Mouse (Mus musculus) midbrain, embryonic 11.5 days (tissue): ENCODE data around the gene Gm17409. TPM values are rescaled to one million over a fixed set of nuclear protein-coding genes. Genes with fewer than 3 reads are reported as not detected.

ENCODE experiments used
- ATAC-seq: fragments of 200-750 bp; cut with Nextera tagmentation; 2 replicates; pipeline ENCODE4 v1.8.0; 2017; ENCODE audit warnings: moderate TSS enrichment, moderate library complexity; ENCODE audit not compliant: low FRiP score
- DNase-seq: peaks from one replicate; pipeline ENCODE4 v3.0.0; 2015; ENCODE audit warnings: low spot score; ENCODE audit errors: missing footprints
- H3K27ac ChIP-seq: fragments of 300-500 bp; sonication (generic); 2 replicates; pipeline ENCODE4 v1.5.1; 2014; ENCODE audit warnings: low read depth, low read length
- H3K27me3 ChIP-seq: fragments of 300-500 bp; sonication (generic); 2 replicates; pipeline ENCODE4 v1.6.1; 2014; ENCODE audit warnings: mild to moderate bottlenecking, low read length, moderate library complexity, mixed read lengths; ENCODE audit not compliant: control insufficient read depth, insufficient read depth
- H3K36me3 ChIP-seq: fragments of 300-500 bp; sonication (generic); 2 replicates; pipeline ENCODE4 v1.6.1; 2014; ENCODE audit warnings: mild to moderate bottlenecking, low read length, moderate library complexity, mixed read lengths; ENCODE audit not compliant: control insufficient read depth, insufficient read depth
- H3K4me1 ChIP-seq: fragments of 300-500 bp; sonication (generic); 2 replicates; pipeline ENCODE4 v1.6.1; 2014; ENCODE audit warnings: low read length; ENCODE audit not compliant: control insufficient read depth, insufficient read depth
- H3K4me2 ChIP-seq: fragments of 300-500 bp; sonication (generic); 2 replicates; pipeline ENCODE4 v1.6.1; 2014; ENCODE audit warnings: mild to moderate bottlenecking, moderate library complexity
- H3K4me3 ChIP-seq: fragments of 300-500 bp; sonication (generic); 2 replicates; pipeline ENCODE4 v1.5.1; 2014; ENCODE audit warnings: low read depth, low read length
- H3K9ac ChIP-seq: fragments of 300-500 bp; sonication (generic); 2 replicates; pipeline ENCODE4 v1.6.1; 2014; ENCODE audit warnings: low read length
- H3K9me3 ChIP-seq: fragments of 300-500 bp; sonication (generic); 2 replicates; pipeline ENCODE4 v1.6.1; 2016; ENCODE audit warnings: low read length; ENCODE audit not compliant: control insufficient read depth
- WGBS: fragments of 180-500 bp; shearing (Covaris S2); extraction: QIAGEN DNeasy Blood & Tissue Kit; methylation state at CpG from one replicate; pipeline ENCODE4 v1.1.7; 2014; 5-methylcytosine and 5-hydroxymethylcytosine counted together
- polyA plus RNA-seq: library from polyadenylated mRNA; unstranded; fragments of >200 nt; fragmentation: Nextera tagmentation; extraction: Ambion mirVana; gene quantifications from 2 replicates; pipeline ENCODE4 v1.2.1, GENCODE M21; 2014

Gm17409 gene
- polyA plus RNA-seq, 1 experiment from 2014 or later, result not detected

DNA sequence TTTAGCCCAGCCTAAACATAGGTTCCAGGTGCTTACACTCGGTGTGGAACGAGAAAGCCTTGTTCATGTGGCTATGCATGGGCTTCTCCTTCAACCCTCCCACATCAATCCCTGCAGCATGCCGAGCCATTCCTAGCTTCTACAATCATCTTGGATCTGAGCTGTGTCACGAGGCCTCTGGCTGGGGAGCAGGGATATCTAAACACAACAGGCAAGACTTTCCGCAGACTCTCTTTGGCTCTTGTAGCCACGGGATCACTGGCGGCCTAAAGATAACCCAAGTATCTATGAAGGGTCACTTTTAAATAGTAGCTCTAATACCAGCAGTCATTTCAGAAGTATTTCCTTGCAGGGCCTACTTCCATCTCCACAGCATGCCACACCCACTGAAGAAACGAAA lies 18.5 kb downstream of the Gm17409 start:
- H3K4me1 ChIP-seq, result 0 out of 2 replicates have a peak, but pooled peaks cover 3% of the 10 kb centered on the region
- DNase-seq (peak; percentile 56), ATAC-seq (no peak)
- H3K4me3 ChIP-seq, result no peak overlapping the region
- H3K36me3 ChIP-seq, result no peaks in the 10 kb centered on the region
- H3K9me3 ChIP-seq, result no peaks in the 10 kb centered on the region
- WGBS, result 93% methylated on average over 8 of the region's 8 CpGs
- no peak overlapping the region for H3K9ac ChIP-seq
- H3K27me3 ChIP-seq, result no peaks in the 10 kb centered on the region
- no peak overlapping the region for H3K27ac ChIP-seq
- H3K4me2 ChIP-seq, result no peak overlapping the region

DNA sequence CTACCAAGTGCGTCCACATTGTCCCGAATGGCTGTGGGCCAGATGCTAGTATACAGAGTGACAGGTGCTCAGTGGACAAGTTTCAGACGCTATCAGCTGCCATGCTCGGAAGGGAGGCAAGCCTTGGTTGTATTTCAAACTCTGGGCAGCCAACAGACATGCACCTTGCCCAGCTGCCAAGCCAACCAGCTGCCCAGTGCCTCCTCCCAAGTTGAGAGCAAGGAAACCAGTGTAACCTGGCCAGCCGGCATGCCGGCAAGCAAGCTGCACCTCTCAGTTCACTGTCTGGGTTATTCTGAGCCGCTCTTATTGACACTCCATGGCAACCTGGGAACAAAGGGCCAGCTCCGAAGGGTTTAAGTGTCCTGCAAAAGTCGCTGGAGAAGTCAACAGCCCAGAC lies 19.4 kb downstream of the Gm17409 start:
- WGBS, result 81% methylated on average over 9 of the region's 9 CpGs

DNA sequence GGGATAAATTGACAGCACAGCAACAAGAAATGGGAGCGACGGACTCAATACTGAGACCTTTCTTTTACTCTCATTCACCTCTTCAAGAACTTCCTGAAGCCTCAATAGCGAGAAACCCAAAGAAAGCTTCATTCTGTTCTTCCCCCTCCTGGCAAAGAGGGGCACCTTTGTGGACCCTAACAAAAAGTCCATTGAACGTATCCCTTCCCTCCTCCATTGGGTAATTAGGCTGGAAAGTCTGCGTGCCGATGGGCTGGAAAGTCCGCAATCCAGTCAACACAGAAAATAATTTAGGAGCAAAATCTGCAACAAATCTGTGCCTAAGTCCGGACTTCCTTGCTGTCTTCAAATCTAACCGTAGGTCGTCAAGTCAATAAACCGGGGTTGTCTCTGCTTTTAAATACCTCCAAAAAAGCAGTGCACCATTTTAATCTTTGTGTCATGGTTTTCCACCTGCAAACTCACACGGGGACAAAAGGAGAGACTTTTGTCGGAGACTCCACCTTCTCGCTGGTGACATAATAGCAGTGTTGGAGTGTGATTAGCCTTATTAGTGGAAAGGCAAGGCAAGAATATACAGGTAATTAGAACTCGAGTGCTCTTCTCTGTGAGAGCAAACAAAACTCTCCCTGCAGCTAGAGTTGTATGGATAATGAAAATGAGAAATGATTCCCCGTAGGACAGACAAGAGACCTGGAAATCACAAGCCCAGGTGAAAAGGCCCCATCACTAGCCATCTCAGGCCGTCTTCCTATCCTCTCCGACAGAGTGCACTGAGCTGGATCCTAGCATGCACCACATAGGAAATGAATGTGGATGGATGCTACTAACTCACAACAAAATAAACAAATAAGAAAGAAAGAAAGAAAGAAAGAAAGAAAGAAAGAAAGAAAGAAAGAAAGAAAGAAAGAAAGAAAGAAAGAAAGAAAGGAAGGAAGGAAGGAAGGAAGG lies 24.0 kb downstream of the Gm17409 start:
- 75% methylated on average over 18 of the region's 18 CpGs for WGBS
- Histone ChIP-seq H3K4me1 (no peaks in the 10 kb centered on the region), H3K4me3 (no peak overlapping the region), H3K36me3 (no peaks in the 10 kb centered on the region), H3K9ac (no peak overlapping the region), H3K27me3 (no peaks in the 10 kb centered on the region), H3K4me2 (no peak overlapping the region), H3K9me3 (no peaks in the 10 kb centered on the region), H3K27ac (no peak overlapping the region)
- no peak for ATAC-seq
- no peak for DNase-seq

More for the DNA sequence above, 19.4 kb downstream of the Gm17409 start:
- ATAC-seq (no peak), DNase-seq (no peak)
- Histone ChIP-seq H3K4me1 (0 out of 2 replicates have a peak, but pooled peaks cover 3% of the 10 kb centered on the region), H3K9me3 (no peaks in the 10 kb centered on the region), H3K4me3 (no peak overlapping the region), H3K36me3 (no peaks in the 10 kb centered on the region), H3K9ac (no peak overlapping the region), H3K27me3 (no peaks in the 10 kb centered on the region), H3K4me2 (no peak overlapping the region), H3K27ac (no peak overlapping the region)

DNA sequence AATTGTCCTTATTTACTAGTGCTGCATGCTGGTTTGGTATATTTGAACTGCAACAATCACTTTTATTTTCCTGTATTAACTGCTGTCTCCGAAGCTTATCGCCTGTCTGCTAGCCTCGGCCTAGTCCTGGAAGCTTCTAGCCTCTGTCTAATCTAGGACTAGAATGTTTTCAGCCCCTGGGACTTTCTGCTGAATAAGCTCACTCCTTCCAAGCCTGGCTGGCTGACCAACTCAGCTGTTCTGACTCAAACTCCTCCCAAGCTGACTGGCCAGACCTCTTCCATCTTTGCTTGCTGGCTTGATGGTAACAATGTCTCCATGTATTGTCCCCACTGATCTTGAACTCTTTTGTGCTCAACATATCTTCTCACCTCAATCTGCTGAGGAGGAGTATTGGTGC lies 25.4 kb downstream of the Gm17409 start:
- Histone ChIP-seq H3K36me3 (no peaks in the 10 kb centered on the region), H3K27ac (no peak overlapping the region), H3K4me3 (no peak overlapping the region), H3K4me1 (no peaks in the 10 kb centered on the region), H3K27me3 (no peaks in the 10 kb centered on the region), H3K9ac (no peak overlapping the region), H3K4me2 (no peak overlapping the region), H3K9me3 (no peaks in the 10 kb centered on the region)
- ATAC-seq (no peak), DNase-seq (no peak)
- WGBS, result 94% methylated on average over 3 of the region's 3 CpGs

DNA sequence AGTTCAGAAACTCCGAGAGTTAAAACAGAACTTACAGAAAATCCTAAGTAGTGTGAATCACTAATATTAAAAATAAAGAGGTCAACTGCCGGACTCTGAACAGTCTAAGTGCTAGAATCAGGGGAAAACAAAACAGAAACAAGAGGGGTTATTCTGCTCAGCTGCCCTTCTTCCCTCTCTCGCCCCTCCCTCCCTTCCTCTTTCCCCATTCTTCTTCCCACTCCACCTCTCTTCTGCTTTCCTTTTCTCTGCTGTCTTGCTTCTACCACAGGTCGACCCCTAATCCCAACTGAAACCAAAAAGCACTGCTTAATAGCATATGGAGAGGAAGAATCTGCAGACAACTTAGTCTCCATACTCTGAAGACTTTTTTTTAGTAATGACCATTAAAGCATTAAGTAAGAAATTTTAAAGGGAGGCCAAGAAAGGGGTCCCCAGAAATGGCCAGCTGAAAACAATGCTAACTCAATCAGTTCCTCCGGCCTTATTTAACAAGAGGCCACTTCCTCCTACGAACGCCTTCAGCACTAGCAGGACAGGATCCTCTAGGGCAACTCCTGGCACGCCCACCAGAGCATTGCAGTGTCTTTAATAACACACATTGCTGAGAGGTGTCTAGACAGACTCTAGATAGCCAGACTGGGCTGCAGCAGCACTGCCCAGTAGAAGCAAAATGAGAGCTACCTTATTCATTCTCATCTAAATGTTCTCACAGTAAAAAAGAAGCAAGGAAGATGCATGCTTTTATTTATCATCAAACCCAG lies 26.9 kb downstream of the Gm17409 start:
- H3K36me3 ChIP-seq, result no peaks in the 10 kb centered on the region
- no peak overlapping the region for H3K27ac ChIP-seq
- WGBS, result 80% methylated on average over 8 of the region's 8 CpGs
- DNase-seq (no peak), ATAC-seq (no peak)
- H3K27me3 ChIP-seq, result no peaks in the 10 kb centered on the region
- H3K9me3 ChIP-seq, result no peaks in the 10 kb centered on the region
- no peak overlapping the region for H3K4me2 ChIP-seq
- H3K4me3 ChIP-seq, result no peak overlapping the region
- H3K4me1 ChIP-seq, result no peaks in the 10 kb centered on the region
- no peak overlapping the region for H3K9ac ChIP-seq

DNA sequence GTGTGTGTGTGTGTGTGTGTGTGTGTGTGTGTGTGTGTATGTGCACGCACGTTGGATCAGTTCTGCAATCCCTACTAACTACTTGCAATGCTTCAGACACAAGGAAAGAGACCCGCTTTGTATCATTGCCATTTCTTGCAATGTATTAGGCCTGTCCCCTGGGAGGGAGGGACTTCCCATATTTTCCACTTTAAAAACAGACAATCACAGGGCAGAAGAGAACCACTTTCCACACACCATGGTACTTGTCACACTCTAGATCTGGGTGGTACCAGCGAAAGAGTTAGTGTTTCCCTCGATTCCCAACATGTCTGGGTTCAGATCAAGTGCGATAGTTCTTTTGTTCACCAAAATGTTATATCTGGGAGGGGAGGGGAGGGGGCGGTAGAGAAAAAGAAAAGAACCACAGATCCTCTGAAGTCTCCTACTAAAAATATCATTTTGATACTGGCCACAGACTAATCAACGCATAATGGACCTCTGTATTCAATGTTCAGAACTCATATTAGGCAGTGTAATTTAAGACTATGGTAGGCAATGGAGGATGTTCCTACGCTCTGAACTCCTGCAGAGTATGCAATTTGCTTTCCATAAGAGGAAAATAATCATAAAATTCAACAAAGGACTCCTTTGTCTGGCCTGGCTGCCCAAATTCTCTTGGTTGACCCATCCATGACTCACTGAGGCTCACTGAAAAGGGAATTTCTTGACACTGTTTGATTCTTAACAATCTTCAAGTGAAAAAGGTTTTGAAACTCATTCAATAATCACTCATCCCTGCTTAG lies 35.6 kb downstream of the Gm17409 start:
- H3K4me3 ChIP-seq, result no peak overlapping the region
- H3K9ac ChIP-seq, result no peak overlapping the region
- ATAC-seq, result no peak
- H3K4me2 ChIP-seq, result no peak overlapping the region
- H3K36me3 ChIP-seq, result no peaks in the 10 kb centered on the region
- DNase-seq, result no peak
- 87% methylated on average over 9 of the region's 9 CpGs for WGBS
- H3K27me3 ChIP-seq, result no peaks in the 10 kb centered on the region
- no peaks in the 10 kb centered on the region for H3K4me1 ChIP-seq
- no peaks in the 10 kb centered on the region for H3K9me3 ChIP-seq
- no peak overlapping the region for H3K27ac ChIP-seq

DNA sequence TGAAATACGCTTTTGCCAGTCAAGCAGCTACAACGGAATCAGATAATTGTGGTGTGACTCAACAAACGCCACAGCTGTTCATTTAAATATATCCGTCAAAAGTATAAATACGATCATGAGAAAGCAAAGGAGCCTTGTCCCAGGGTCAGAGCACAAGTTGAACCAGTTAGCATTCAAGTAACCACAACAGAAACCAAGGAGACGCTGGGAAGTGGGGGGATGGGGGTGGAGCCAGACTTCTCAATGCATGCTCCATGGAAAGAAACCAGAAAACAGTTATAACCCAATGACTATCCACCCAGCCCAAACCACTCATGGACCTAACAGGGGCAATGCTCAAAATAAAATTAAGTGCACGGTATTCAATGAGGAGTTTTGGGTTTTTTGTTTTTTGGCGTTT lies 40.3 kb downstream of the Gm17409 start:
- Histone ChIP-seq H3K4me2 (no peak overlapping the region), H3K27ac (no peak overlapping the region), H3K4me3 (no peak overlapping the region), H3K27me3 (no peaks in the 10 kb centered on the region), H3K9me3 (no peaks in the 10 kb centered on the region), H3K9ac (no peak overlapping the region), H3K36me3 (no peaks in the 10 kb centered on the region), H3K4me1 (no peaks in the 10 kb centered on the region)
- 82% methylated on average over 8 of the region's 8 CpGs for WGBS
- ATAC-seq (no peak), DNase-seq (no peak)

DNA sequence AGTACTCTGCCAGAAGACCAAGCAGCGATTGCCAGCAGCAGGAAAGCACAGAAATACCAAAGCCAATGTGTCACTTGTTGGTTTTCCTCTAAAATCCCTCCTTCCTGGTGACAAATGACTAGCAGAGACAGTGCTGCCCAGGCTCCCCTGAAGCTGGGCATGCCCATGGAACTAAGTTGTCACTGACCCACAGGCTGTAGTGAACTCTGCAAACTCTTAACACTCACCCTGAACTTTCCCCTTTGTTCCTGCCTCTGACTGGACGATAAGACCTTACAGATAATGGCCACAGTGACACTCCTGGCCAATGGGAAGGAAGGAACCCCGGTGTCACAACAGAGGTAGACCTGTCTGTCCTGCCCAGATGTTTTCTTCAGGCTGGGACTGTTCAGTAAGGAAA lies 43.3 kb downstream of the Gm17409 start:
- Histone ChIP-seq H3K4me3 (no peak overlapping the region), H3K27ac (no peak overlapping the region), H3K4me1 (no peaks in the 10 kb centered on the region), H3K9ac (no peak overlapping the region), H3K27me3 (no peaks in the 10 kb centered on the region), H3K4me2 (no peak overlapping the region), H3K9me3 (no peaks in the 10 kb centered on the region), H3K36me3 (no peaks in the 10 kb centered on the region)
- DNase-seq (no peak), ATAC-seq (no peak)
- 78% methylated on average over 3 of the region's 3 CpGs for WGBS
